Mouse (Mus musculus): ENCODE results near the gene Gpc6.

- TF ChIP-seq POLR2A (IDR thresholded peaks at IDR 0.05; ENCODE audit: low read depth, low read length) (no peak), CTCF (IDR thresholded peaks at IDR 0.05; ENCODE audit: borderline replicate concordance, insufficient read depth, low read length) (no peak)
Measured at GRCm38 (mm10) chr14:117256192-117256591, 331.1 kb downstream of the Gpc6 start.
